Mouse (Mus musculus) CH12.LX (cell line): ENCODE measurements around the gene Grin3a. TPM values are rescaled to one million over a fixed set of nuclear protein-coding genes. Genes with fewer than 3 reads are reported as not detected.

Source experiments
- DNase-seq: peaks from one replicate; pipeline ENCODE4 v3.0.0-alpha.2; 2013; ENCODE audit errors: extremely low read depth
- H3K27ac ChIP-seq: 2 replicates; pipeline ENCODE4 v1.5.1; 2012; ENCODE audit warnings: low read depth, mild to moderate bottlenecking, control low read depth, moderate library complexity; ENCODE audit not compliant: insufficient read depth
- H3K27me3 ChIP-seq: replicated peaks from 2 replicates; pipeline ENCODE3; 2012; ENCODE audit warnings: inconsistent platforms
- H3K36me3 ChIP-seq, 2 experiments: replicated peaks in 1 of 2; 2 replicates each; pipeline versions ENCODE3 to v1.6.1; 2012; ENCODE audit warnings: inconsistent platforms in 1 of 2, low read length in 1 of 2, mild to moderate bottlenecking in 1 of 2, mixed read lengths in 1 of 2, moderate library complexity in 1 of 2; ENCODE audit not compliant: control insufficient read depth in 1 of 2, insufficient read depth in 1 of 2
- H3K4me1 ChIP-seq, 2 experiments: 2 replicates each; pipeline ENCODE4 v1.6.1; 2012; ENCODE audit warnings: inconsistent platforms in 1 of 2, moderate library complexity in 1 of 2; ENCODE audit not compliant: insufficient read depth in 2 of 2, control insufficient read depth in 1 of 2
- H3K4me2 ChIP-seq: 2 replicates; pipeline ENCODE4 v1.6.1; 2012; ENCODE audit warnings: low read depth, mild to moderate bottlenecking, control low read depth; ENCODE audit not compliant: poor library complexity, insufficient read depth, severe bottlenecking
- H3K4me3 ChIP-seq, 3 experiments: fragments of 150-350 bp in 1 of 3; sonication (generic) in 1 of 3; replicated peaks in 1 of 3; 2 replicates each; pipeline versions ENCODE3 to v1.5.1; 2011 to 2012; ENCODE audit warnings: low read depth in 2 of 3, low read length in 2 of 3, mild to moderate bottlenecking in 2 of 3, moderate library complexity in 2 of 3, control low read depth in 1 of 3, improper control_type of control experiment in 1 of 3, inconsistent platforms in 1 of 3, mixed read lengths in 1 of 3; ENCODE audit not compliant: poor library complexity in 1 of 3
- H3K79me2 ChIP-seq: replicated peaks from 2 replicates; pipeline ENCODE4 v1.6.1; 2012; ENCODE audit warnings: mild to moderate bottlenecking, moderate library complexity; ENCODE audit not compliant: control insufficient read depth, poor library complexity, insufficient read depth, severe bottlenecking; ENCODE audit errors: extremely low read depth
- H3K9ac ChIP-seq: 2 replicates; pipeline ENCODE4 v1.6.1; 2012; ENCODE audit warnings: low read depth, mild to moderate bottlenecking, control low read depth, moderate library complexity; ENCODE audit not compliant: insufficient read depth
- H3K9me3 ChIP-seq: replicated peaks from 2 replicates; pipeline ENCODE3; 2012; ENCODE audit warnings: low read length, inconsistent platforms, mixed read lengths
- CHD1 ChIP-seq: IDR thresholded peaks from 2 replicates; pipeline ENCODE4 v1.6.1; 2012; ENCODE audit warnings: low read depth, low read length, improper control_type of control experiment, inconsistent platforms
- EP300 ChIP-seq: IDR thresholded peaks from 2 replicates; pipeline ENCODE4 v1.6.1; 2011; ENCODE audit warnings: low read length, improper control_type of control experiment
- IRF4 ChIP-seq: IDR thresholded peaks from 2 replicates; pipeline ENCODE4 v1.6.1; 2014; ENCODE audit warnings: low read depth, mild to moderate bottlenecking, inconsistent platforms, low read length, improper control_type of control experiment
- JUN ChIP-seq: IDR thresholded peaks from 2 replicates; pipeline ENCODE4 v1.6.1; 2011; ENCODE audit warnings: low read depth, mild to moderate bottlenecking, low read length, improper control_type of control experiment, moderate library complexity; ENCODE audit not compliant: insufficient read depth
- JUND ChIP-seq: conservative IDR thresholded peaks from 2 replicates; pipeline ENCODE4 v1.6.1; 2011; ENCODE audit warnings: low read depth, low read length, improper control_type of control experiment
- KAT2A ChIP-seq: IDR thresholded peaks from 2 replicates; pipeline ENCODE4 v1.6.1; 2012; ENCODE audit warnings: low read length, improper control_type of control experiment, inconsistent platforms; ENCODE audit not compliant: insufficient replicate concordance
- MAFK ChIP-seq: IDR thresholded peaks from 2 replicates; pipeline ENCODE4 v1.6.1; 2011; ENCODE audit warnings: low read length, improper control_type of control experiment; ENCODE audit not compliant: insufficient replicate concordance
- MAZ ChIP-seq: IDR thresholded peaks from 2 replicates; pipeline ENCODE4 v1.6.1; 2012; ENCODE audit warnings: low read depth, mild to moderate bottlenecking, inconsistent platforms, low read length, improper control_type of control experiment, moderate library complexity
- MXI1 ChIP-seq: IDR thresholded peaks from 2 replicates; pipeline ENCODE4 v1.6.1; 2011; ENCODE audit warnings: mild to moderate bottlenecking, low read depth, low read length, improper control_type of control experiment
- MYC ChIP-seq: IDR thresholded peaks from 2 replicates; pipeline ENCODE4 v1.6.1; 2011; ENCODE audit warnings: low read depth, mild to moderate bottlenecking, improper control_type of control experiment, low read length
- NRF1 ChIP-seq: IDR thresholded peaks from 2 replicates; pipeline ENCODE4 v1.6.1; 2014; ENCODE audit warnings: low read depth, mild to moderate bottlenecking, inconsistent platforms, low read length, improper control_type of control experiment, moderate library complexity
- PAX5 ChIP-seq: IDR thresholded peaks from 2 replicates; pipeline ENCODE4 v1.6.1; 2012; ENCODE audit warnings: low read length, inconsistent platforms, mixed read lengths
- POLR2A ChIP-seq: IDR thresholded peaks from 2 replicates; pipeline ENCODE4 v1.6.1; 2011; ENCODE audit warnings: low read depth, mild to moderate bottlenecking, improper control_type of control experiment, low read length
- SIN3A ChIP-seq: IDR thresholded peaks from 2 replicates; pipeline ENCODE4 v1.6.1; 2012; ENCODE audit warnings: low read length, improper control_type of control experiment, inconsistent platforms
- SMC3 ChIP-seq: IDR thresholded peaks from 2 replicates; pipeline ENCODE4 v1.6.1; 2011; ENCODE audit warnings: low read depth, low read length, improper control_type of control experiment
- TBP ChIP-seq: conservative IDR thresholded peaks from 2 replicates; pipeline ENCODE4 v1.6.1; 2011; ENCODE audit warnings: low read depth, low read length, improper control_type of control experiment
- TCF12 ChIP-seq: IDR thresholded peaks from 2 replicates; pipeline ENCODE4 v1.6.1; 2014; ENCODE audit warnings: low read depth, mild to moderate bottlenecking, inconsistent platforms, low read length, improper control_type of control experiment
- UBTF ChIP-seq: IDR thresholded peaks from 2 replicates; pipeline ENCODE4 v1.6.1; 2012; ENCODE audit warnings: low read depth, mild to moderate bottlenecking, inconsistent platforms, low read length, improper control_type of control experiment, moderate library complexity
- USF1 ChIP-seq: IDR thresholded peaks from 2 replicates; pipeline ENCODE4 v1.6.1; 2014; ENCODE audit warnings: low read depth, mild to moderate bottlenecking, inconsistent platforms, low read length, improper control_type of control experiment
- USF2 ChIP-seq: conservative IDR thresholded peaks from 2 replicates; pipeline ENCODE4 v1.6.1; 2011; ENCODE audit warnings: low read depth, low read length, improper control_type of control experiment
- ZC3H11A ChIP-seq: IDR thresholded peaks from 2 replicates; pipeline ENCODE4 v1.6.1; 2012; ENCODE audit warnings: low read depth, mild to moderate bottlenecking, inconsistent platforms, low read length, improper control_type of control experiment
- ZKSCAN1 ChIP-seq: IDR thresholded peaks from 2 replicates; pipeline ENCODE4 v1.6.1; 2012; ENCODE audit warnings: low read depth, inconsistent platforms, low read length, improper control_type of control experiment, borderline replicate concordance
- ZMIZ1 ChIP-seq: IDR thresholded peaks from 2 replicates; pipeline ENCODE4 v1.6.1; 2012; ENCODE audit warnings: low read depth, mild to moderate bottlenecking, inconsistent platforms, low read length, improper control_type of control experiment
- ZNF384 ChIP-seq: IDR thresholded peaks from 2 replicates; pipeline ENCODE4 v1.6.1; 2012; ENCODE audit warnings: low read depth, low read length, improper control_type of control experiment, inconsistent platforms
- dilution Hi-C: fragments of 300-500 bp; cut with MboI; formaldehyde crosslinking; loops from 2 replicates; pipeline ENCODE4 v1.14.3; 2020; ENCODE audit warnings: low sequenced_read_pairs; ENCODE audit not compliant: extremely low pct_unique_long_range_greater_than_20kb, extremely low pct_ligation_motif_present
- in situ Hi-C: fragments of 300-500 bp; cut with MboI; formaldehyde crosslinking; loops from 3 replicates; pipeline ENCODE4 v1.14.3; 2019; ENCODE audit warnings: low sequenced_read_pairs, low pct_ligation_motif_present, low pct_unique_long_range_greater_than_20kb, mixed read lengths
- polyA plus RNA-seq: library from polyadenylated mRNA; unstranded; fragments of >175 nt; gene quantifications from 2 replicates; pipeline ENCODE4 v1.2.1, GENCODE M21; 2012; ENCODE audit warnings: low read depth; ENCODE audit not compliant: insufficient read length
- total RNA-seq, 2 experiments: library from RNA; depleted of rRNA; stranded (reverse); fragments of 300-350 nt in 1 of 2; fragments of >200 nt in 1 of 2; gene quantifications; 2 replicates each; pipeline ENCODE4 v1.2.3; 2012 to 2014

The Grin3a gene
- total and polyA plus RNA-seq, 3 experiments, result 0.06 TPM; not detected in 2

DNA sequence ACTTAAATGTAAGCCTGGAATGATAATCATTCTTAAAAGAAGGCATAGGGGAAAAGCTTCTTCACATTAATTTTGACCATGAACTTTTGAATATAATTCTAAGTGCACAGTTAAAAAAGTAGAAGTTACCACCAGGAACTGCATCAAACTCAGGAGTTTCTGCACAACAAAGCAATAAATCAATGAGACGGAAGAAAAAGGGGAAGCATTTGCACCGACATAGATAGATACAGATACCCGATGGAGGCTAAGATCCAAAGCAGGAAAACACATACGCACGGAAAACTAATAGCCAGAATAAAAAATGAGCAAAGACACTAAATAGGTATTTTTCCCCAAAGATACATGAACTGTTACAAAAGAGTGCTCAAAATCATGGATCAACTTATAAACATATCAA, 102.7 kb downstream of the Grin3a start:
- Histone ChIP-seq H3K4me2 (no peak overlapping the region), H3K4me1 (no peaks in the 10 kb centered on the region), H3K79me2 (no peaks in the 10 kb centered on the region), H3K27ac (no peak overlapping the region), H3K36me3 (no peaks in the 10 kb centered on the region), H3K9me3 (no peaks in the 10 kb centered on the region), H3K4me3 (no peak overlapping the region)
- dilution Hi-C loops (no loop called here), in situ Hi-C loops (no loop called here)
- DNase-seq, result no peak
- no peak for TF ChIP-seq MAZ
- TF ChIP-seq POLR2A, result no peak
- TF ChIP-seq ZNF384, result no peak
- TF ChIP-seq CHD1, result no peak
- no peak for TF ChIP-seq MAFK
- TF ChIP-seq MYC, result no peak
- TF ChIP-seq JUN, result no peak
- no peak for TF ChIP-seq SMC3
- no peak for TF ChIP-seq TCF12
- TF ChIP-seq JUND, result no peak
- TF ChIP-seq ZC3H11A, result no peak
- TF ChIP-seq PAX5, result no peak
- TF ChIP-seq ZMIZ1, result no peak
- TF ChIP-seq MXI1, result no peak
- TF ChIP-seq IRF4, result no peak
- TF ChIP-seq TBP, result no peak
- no peak for TF ChIP-seq USF1
- TF ChIP-seq KAT2A, result no peak
- TF ChIP-seq ZKSCAN1, result no peak
- TF ChIP-seq, all 38 proteins: peak for 0
- Histone ChIP-seq H3K9ac (no peak overlapping the region), H3K27me3 (no peaks in the 10 kb centered on the region)

DNA sequence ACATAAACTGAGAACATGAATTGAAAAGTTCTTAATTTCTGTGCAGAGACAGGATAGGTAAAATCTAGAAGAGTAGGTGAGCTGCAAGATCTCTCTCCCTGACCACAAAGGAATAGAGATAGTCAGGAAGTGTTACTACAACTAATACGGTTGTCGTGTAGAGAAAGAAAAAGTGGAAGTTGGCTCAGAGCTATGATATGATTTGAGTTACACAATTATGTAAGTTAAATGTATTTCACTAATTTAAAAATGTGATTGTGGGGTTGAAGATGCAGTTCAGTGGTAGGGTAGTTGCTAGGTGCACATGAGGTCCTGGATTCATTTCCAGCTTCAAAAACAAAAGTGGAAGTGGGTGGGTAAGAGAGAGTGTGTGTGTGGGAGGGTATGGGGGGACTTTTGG, 103.6 kb downstream of the Grin3a start:
- Histone ChIP-seq H3K27me3 (no peaks in the 10 kb centered on the region), H3K4me1 (no peaks in the 10 kb centered on the region), H3K4me3 (no peak overlapping the region), H3K27ac (no peak overlapping the region), H3K4me2 (no peak overlapping the region), H3K9me3 (no peaks in the 10 kb centered on the region), H3K36me3 (no peaks in the 10 kb centered on the region), H3K79me2 (no peaks in the 10 kb centered on the region), H3K9ac (no peak overlapping the region)
- dilution Hi-C loops (no loop called here), in situ Hi-C loops (no loop called here)
- TF ChIP-seq TBP, result no peak
- TF ChIP-seq POLR2A, result no peak
- no peak for TF ChIP-seq UBTF
- TF ChIP-seq IRF4, result no peak
- no peak for TF ChIP-seq SIN3A
- TF ChIP-seq ZC3H11A, result no peak
- no peak for TF ChIP-seq MAZ
- no peak for TF ChIP-seq USF1
- TF ChIP-seq JUND, result no peak
- TF ChIP-seq ZKSCAN1, result no peak
- no peak for TF ChIP-seq ZMIZ1
- TF ChIP-seq EP300, result no peak
- TF ChIP-seq USF2, result no peak
- no peak for TF ChIP-seq ZNF384
- TF ChIP-seq NRF1, result no peak
- no peak for TF ChIP-seq PAX5
- DNase-seq, result no peak
